Mouse (Mus musculus) G1E (cell line): ENCODE measurements around the gene Pam16.

Source experiments
- CTCF ChIP-seq: IDR thresholded peaks from 2 replicates; pipeline ENCODE4 v1.5.1; 2012; ENCODE audit warnings: low read depth, low read length, inconsistent platforms, mixed read lengths
- GATA1 ChIP-seq: IDR thresholded peaks from 2 replicates; pipeline ENCODE4 v1.6.1; 2012; ENCODE audit warnings: borderline replicate concordance, low read length, inconsistent platforms, mixed read lengths
- POLR2AphosphoS5 ChIP-seq: IDR thresholded peaks from 2 replicates; pipeline ENCODE4 v1.6.1; 2012; ENCODE audit warnings: low read depth, low read length, inconsistent platforms; ENCODE audit not compliant: insufficient replicate concordance
- TAL1 ChIP-seq: conservative IDR thresholded peaks from 2 replicates; pipeline ENCODE4 v1.6.1; 2012; ENCODE audit warnings: low read depth, low read length, inconsistent platforms, mixed read lengths

- no peak for TF ChIP-seq GATA1
- TF ChIP-seq CTCF: no peak
- no peak for TF ChIP-seq TAL1
- no peak for TF ChIP-seq POLR2AphosphoS5
These were observed 41.0 kb downstream of the Pam16 start for GRCm38 (mm10) chr16:4583807-4584206.
